Mouse (Mus musculus): ENCODE measurements around the gene Olfr1216. TPM values are rescaled to one million over a fixed set of nuclear protein-coding genes. Genes with fewer than 3 reads are reported as not detected.
"Not testable (repeated sequence)": the region's sequence is repeated elsewhere in the genome, so short reads cannot be mapped to it uniquely, and the experiment has no call there.

Olfr1216 gene
- polyA plus RNA-seq (2014; fragmentation: Nextera tagmentation; extraction: Ambion mirVana) = not detected in 2 replicates

DNA sequence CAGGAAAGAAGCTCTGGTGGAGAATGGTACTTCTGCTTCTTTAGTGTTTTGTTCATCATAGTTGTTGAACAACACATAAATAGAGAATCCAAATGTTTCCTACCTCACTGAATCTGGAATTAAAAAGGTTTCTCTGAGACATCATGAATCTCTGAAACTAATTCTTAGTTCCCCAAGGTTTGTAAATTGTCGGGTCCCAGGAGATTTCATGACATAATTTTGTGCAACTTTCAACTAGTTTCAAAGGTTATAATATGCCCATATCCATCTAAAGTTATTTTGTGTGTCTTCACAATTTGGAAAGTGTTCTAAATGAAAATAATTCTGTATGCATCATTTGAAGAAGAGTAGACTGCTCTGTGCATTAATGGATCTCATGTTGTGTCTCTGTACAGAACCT lies at the start of gene Olfr1216:
Gene Olfr1216 (minus strand): TSS at position 101 of the 400 bp plus-strand sequence.
- WGBS = 70% methylated on average over 1 of the region's 1 CpGs
- Histone ChIP-seq H3K4me3 (ENCODE audit: control insufficient read depth in 1 of 2, insufficient read depth in 1 of 2, low read depth in 1 of 2, low read length in 2 of 2) (no peak within 1 kb of the TSS), H3K27ac (replicated peaks in 1 of 2; ENCODE audit: control insufficient read depth in 1 of 2, insufficient read depth in 1 of 2, low read depth in 2 of 2, low read length in 2 of 2) (no peak within 1 kb of the TSS), H3K27me3 (ENCODE audit: control insufficient read depth, insufficient read depth, low read length) (no peaks in the 10 kb centered on the region), H3K4me2 (ENCODE audit: low read length) (no peak within 1 kb of the TSS), H3K36me3 (ENCODE audit: control insufficient read depth, insufficient read depth, low read length) (no peaks in the 10 kb centered on the region), H3K9ac (ENCODE audit: low read length) (no peak within 1 kb of the TSS), H3K9me3 (ENCODE audit: control insufficient read depth, low read length) (no peaks in the 10 kb centered on the region), H3K4me1 (ENCODE audit: control insufficient read depth in 2 of 2, insufficient read depth in 2 of 2, low read length in 2 of 2) (no peaks in the 10 kb centered on the region)
- ATAC-seq (ENCODE audit: insufficient number of reproducible peaks, insufficient read depth, low FRiP score, low read depth) = no peak

DNA sequence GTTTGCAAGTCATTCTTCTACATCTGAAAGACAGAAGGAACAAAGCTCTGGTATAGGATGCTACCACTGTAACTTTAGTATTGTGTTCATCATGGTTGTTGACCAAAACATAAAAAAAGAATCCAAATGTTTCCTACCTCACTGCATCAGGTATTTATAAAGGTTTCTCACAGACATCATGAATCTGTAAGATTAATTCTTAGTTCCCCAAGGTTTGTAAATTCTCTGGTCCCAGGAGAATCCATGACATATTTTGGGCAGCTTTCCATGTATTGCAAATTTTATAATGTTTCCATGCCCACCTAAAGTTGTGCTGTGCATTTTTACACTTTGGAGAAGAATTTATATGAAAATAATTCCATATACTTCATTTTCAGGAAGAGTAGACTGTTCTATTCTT lies 42.9 kb upstream of the Olfr1216 start, which contains the start of gene Olfr1218:
Gene Olfr1218 (minus strand): TSS at position 101 of the 400 bp plus-strand sequence.
- Histone ChIP-seq H3K9me3 (ENCODE audit: control insufficient read depth, low read length) (no peaks in the 10 kb centered on the region), H3K9ac (ENCODE audit: low read length) (no peak within 1 kb of the TSS), H3K4me3 (ENCODE audit: control insufficient read depth in 1 of 2, insufficient read depth in 1 of 2, low read depth in 1 of 2, low read length in 2 of 2) (no peak within 1 kb of the TSS), H3K4me2 (ENCODE audit: low read length) (no peak within 1 kb of the TSS), H3K27me3 (ENCODE audit: control insufficient read depth, insufficient read depth, low read length) (no peaks in the 10 kb centered on the region), H3K27ac (replicated peaks in 1 of 2; ENCODE audit: control insufficient read depth in 1 of 2, insufficient read depth in 1 of 2, low read depth in 2 of 2, low read length in 2 of 2) (no peak within 1 kb of the TSS), H3K36me3 (ENCODE audit: control insufficient read depth, insufficient read depth, low read length) (no peaks in the 10 kb centered on the region), H3K4me1 (ENCODE audit: control insufficient read depth in 2 of 2, insufficient read depth in 2 of 2, low read length in 2 of 2) (no peaks in the 10 kb centered on the region)
- ATAC-seq (ENCODE audit: insufficient number of reproducible peaks, insufficient read depth, low FRiP score, low read depth) = no peak

DNA sequence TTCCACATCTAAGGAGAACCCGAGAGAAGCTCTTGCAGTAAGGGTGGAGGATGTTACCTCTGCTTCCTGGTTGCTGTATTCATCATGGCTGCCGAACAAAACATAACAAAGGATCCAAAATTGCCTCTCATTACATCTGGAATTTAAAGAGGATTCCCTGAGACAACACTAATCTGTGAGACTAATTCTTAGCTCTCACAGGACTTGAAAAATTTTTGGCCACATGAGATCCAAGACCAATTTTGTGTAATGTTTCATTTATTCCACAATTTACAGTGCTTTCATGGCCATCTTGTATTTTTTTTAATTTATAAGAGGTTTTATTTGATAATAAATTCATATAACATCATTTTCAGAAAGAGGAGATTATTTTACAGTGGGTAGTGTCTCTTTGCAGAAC lies 13.8 kb upstream of the Olfr1216 start, which contains the start of gene Olfr1217:
Gene Olfr1217 (minus strand): TSS at position 101 of the 400 bp plus-strand sequence.
- ATAC-seq (ENCODE audit: insufficient number of reproducible peaks, insufficient read depth, low FRiP score, low read depth) = no peak
- Histone ChIP-seq H3K9me3 (ENCODE audit: control insufficient read depth, low read length) (no peaks in the 10 kb centered on the region), H3K27me3 (ENCODE audit: control insufficient read depth, insufficient read depth, low read length) (no peaks in the 10 kb centered on the region), H3K4me1 (ENCODE audit: control insufficient read depth in 2 of 2, insufficient read depth in 2 of 2, low read length in 2 of 2) (no peaks in the 10 kb centered on the region), H3K4me3 (ENCODE audit: control insufficient read depth in 1 of 2, insufficient read depth in 1 of 2, low read depth in 1 of 2, low read length in 2 of 2) (no peak within 1 kb of the TSS), H3K4me2 (ENCODE audit: low read length) (no peak within 1 kb of the TSS), H3K9ac (ENCODE audit: low read length) (no peak within 1 kb of the TSS), H3K36me3 (ENCODE audit: control insufficient read depth, insufficient read depth, low read length) (no peaks in the 10 kb centered on the region), H3K27ac (replicated peaks in 1 of 2; ENCODE audit: control insufficient read depth in 1 of 2, insufficient read depth in 1 of 2, low read depth in 2 of 2, low read length in 2 of 2) (no peak within 1 kb of the TSS)
- 62% methylated on average over 2 of the region's 2 CpGs for WGBS

DNA sequence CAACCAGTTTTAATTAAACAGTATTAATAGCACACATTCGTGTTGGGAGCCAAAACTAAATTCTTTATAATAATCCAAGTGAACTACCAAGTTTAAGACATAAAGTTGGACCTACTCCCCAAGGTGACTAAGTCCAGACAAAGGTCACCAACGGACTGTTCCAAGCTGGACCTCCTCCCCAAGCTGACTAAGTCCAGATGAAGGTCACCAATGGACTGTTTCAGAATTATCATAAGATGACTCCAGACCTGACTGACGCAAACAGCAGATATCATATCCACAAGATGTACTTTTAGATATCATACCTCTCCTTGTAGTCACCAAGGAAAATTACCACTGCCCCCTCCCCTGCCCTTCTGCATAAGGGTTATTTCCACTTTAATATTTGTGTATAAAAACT lies 3.3 kb upstream of the Olfr1216 start:
- not testable (repeated sequence) for H3K4me2 ChIP-seq (ENCODE audit: low read length); H3K9me3 ChIP-seq (ENCODE audit: control insufficient read depth, low read length); H3K4me1 ChIP-seq (ENCODE audit: control insufficient read depth in 2 of 2, insufficient read depth in 2 of 2, low read length in 2 of 2); ATAC-seq (ENCODE audit: insufficient number of reproducible peaks, insufficient read depth, low FRiP score, low read depth); H3K36me3 ChIP-seq (ENCODE audit: control insufficient read depth, insufficient read depth, low read length); H3K9ac ChIP-seq (ENCODE audit: low read length); H3K4me3 ChIP-seq (ENCODE audit: control insufficient read depth in 1 of 2, insufficient read depth in 1 of 2, low read depth in 1 of 2, low read length in 2 of 2); H3K27me3 ChIP-seq (ENCODE audit: control insufficient read depth, insufficient read depth, low read length); H3K27ac ChIP-seq (replicated peaks in 1 of 2; ENCODE audit: control insufficient read depth in 1 of 2, insufficient read depth in 1 of 2, low read depth in 2 of 2, low read length in 2 of 2)
- 60% methylated on average over 3 of the region's 3 CpGs for WGBS

DNA sequence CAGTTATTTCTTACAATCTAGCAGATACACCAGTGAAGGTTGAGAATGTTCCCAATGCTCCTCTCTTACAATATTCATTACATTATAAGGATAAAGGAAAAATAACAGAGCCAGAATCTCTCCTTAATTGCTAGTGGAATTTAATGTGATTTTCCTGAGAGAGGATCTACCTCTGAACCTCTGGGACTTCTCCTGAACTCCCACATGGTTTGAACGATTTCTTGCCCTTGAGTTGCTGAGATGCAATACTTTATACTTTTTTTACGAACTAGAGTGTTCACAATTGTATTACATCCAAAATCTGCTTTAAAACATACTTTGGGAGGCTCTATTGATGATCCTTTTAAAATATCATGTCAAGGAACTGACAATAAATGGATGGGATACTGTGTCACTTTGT lies 11.3 kb downstream of the Olfr1216 start, which contains the start of gene Olfr1215:
Gene Olfr1215 (minus strand): TSS at position 101 of the 400 bp plus-strand sequence.
- 53% methylated on average over 2 of the region's 2 CpGs for WGBS
- ATAC-seq (ENCODE audit: insufficient number of reproducible peaks, insufficient read depth, low FRiP score, low read depth) = no peak

DNA sequence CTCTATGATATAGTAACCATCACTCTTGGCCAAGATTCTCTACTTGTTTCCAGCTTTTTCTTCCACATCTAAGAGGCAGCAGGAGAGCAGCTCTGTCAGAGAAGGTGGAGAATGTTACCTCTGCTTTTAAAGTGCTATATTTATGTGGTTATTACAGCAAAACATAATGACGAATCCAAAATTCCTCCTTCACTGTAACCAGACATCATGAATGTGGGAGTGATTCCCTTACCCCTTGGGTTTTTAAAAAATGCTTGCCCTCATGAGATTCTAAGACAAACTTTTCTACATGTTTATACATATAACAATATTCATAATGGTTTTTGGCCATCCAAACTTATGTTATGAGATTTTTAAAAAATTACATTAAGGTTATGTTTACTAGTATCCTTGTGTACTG lies 25.6 kb downstream of the Olfr1216 start, which contains the start of gene Olfr1214:
Gene Olfr1214 (minus strand): TSS at position 101 of the 400 bp plus-strand sequence.
- H3K4me3 ChIP-seq (ENCODE audit: control insufficient read depth in 1 of 2, insufficient read depth in 1 of 2, low read depth in 1 of 2, low read length in 2 of 2) = no peak within 1 kb of the TSS
- no peak within 1 kb of the TSS for H3K4me2 ChIP-seq (ENCODE audit: low read length)
- H3K27ac ChIP-seq (replicated peaks in 1 of 2; ENCODE audit: control insufficient read depth in 1 of 2, insufficient read depth in 1 of 2, low read depth in 2 of 2, low read length in 2 of 2) = no peak within 1 kb of the TSS
- no peaks in the 10 kb centered on the region for H3K4me1 ChIP-seq (ENCODE audit: control insufficient read depth in 2 of 2, insufficient read depth in 2 of 2, low read length in 2 of 2)
- no peaks in the 10 kb centered on the region for H3K27me3 ChIP-seq (ENCODE audit: control insufficient read depth, insufficient read depth, low read length)
- no peaks in the 10 kb centered on the region for H3K36me3 ChIP-seq (ENCODE audit: control insufficient read depth, insufficient read depth, low read length)
- H3K9ac ChIP-seq (ENCODE audit: low read length) = no peak within 1 kb of the TSS
- WGBS = 77% methylated on average over 1 of the region's 1 CpGs
- ATAC-seq (ENCODE audit: insufficient number of reproducible peaks, insufficient read depth, low FRiP score, low read depth) = no peak
- no peaks in the 10 kb centered on the region for H3K9me3 ChIP-seq (ENCODE audit: control insufficient read depth, low read length)

More for the DNA sequence above, 11.3 kb downstream of the Olfr1216 start, which contains the start of gene Olfr1215:
- Histone ChIP-seq H3K9me3 (ENCODE audit: control insufficient read depth, low read length) (no peaks in the 10 kb centered on the region), H3K9ac (ENCODE audit: low read length) (no peak within 1 kb of the TSS), H3K27me3 (ENCODE audit: control insufficient read depth, insufficient read depth, low read length) (no peaks in the 10 kb centered on the region), H3K4me2 (ENCODE audit: low read length) (no peak within 1 kb of the TSS), H3K36me3 (ENCODE audit: control insufficient read depth, insufficient read depth, low read length) (no peaks in the 10 kb centered on the region), H3K27ac (replicated peaks in 1 of 2; ENCODE audit: control insufficient read depth in 1 of 2, insufficient read depth in 1 of 2, low read depth in 2 of 2, low read length in 2 of 2) (no peak within 1 kb of the TSS), H3K4me3 (ENCODE audit: control insufficient read depth in 1 of 2, insufficient read depth in 1 of 2, low read depth in 1 of 2, low read length in 2 of 2) (no peak within 1 kb of the TSS), H3K4me1 (ENCODE audit: control insufficient read depth in 2 of 2, insufficient read depth in 2 of 2, low read length in 2 of 2) (no peaks in the 10 kb centered on the region)

DNA sequence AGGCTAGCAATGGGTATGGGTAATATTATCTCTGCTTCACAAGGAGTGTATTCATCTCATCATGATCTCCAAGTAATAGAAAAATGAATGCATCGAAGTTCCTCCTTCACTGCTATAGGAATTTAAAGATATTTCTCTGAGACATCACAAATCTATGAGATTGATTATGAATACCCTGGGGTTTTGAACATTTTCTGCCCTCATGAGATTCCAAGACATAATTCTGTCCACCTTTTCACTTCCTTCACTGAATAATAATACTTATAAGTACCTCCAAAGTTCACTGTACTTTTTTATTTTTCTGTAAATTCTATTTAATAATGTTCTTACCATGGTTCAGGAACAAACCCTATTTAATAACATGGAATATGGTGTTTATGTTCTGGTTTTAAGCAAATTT lies 38.0 kb downstream of the Olfr1216 start, which contains the start of gene Gm13762:
Gene Gm13762 (minus strand): TSS at position 101 of the 400 bp plus-strand sequence.
- 52% methylated on average over 1 of the region's 1 CpGs for WGBS
- no peak within 1 kb of the TSS for H3K4me2 ChIP-seq (ENCODE audit: low read length)
- H3K36me3 ChIP-seq (ENCODE audit: control insufficient read depth, insufficient read depth, low read length) = no peaks in the 10 kb centered on the region

More for the DNA sequence above, 38.0 kb downstream of the Olfr1216 start, which contains the start of gene Gm13762:
- no peak within 1 kb of the TSS for H3K27ac ChIP-seq (replicated peaks in 1 of 2; ENCODE audit: control insufficient read depth in 1 of 2, insufficient read depth in 1 of 2, low read depth in 2 of 2, low read length in 2 of 2)
- no peak for ATAC-seq (ENCODE audit: insufficient number of reproducible peaks, insufficient read depth, low FRiP score, low read depth)
- H3K9me3 ChIP-seq (ENCODE audit: control insufficient read depth, low read length) = no peaks in the 10 kb centered on the region
- no peak within 1 kb of the TSS for H3K9ac ChIP-seq (ENCODE audit: low read length)
- H3K27me3 ChIP-seq (ENCODE audit: control insufficient read depth, insufficient read depth, low read length) = no peaks in the 10 kb centered on the region
- no peaks in the 10 kb centered on the region for H3K4me1 ChIP-seq (ENCODE audit: control insufficient read depth in 2 of 2, insufficient read depth in 2 of 2, low read length in 2 of 2)
- H3K4me3 ChIP-seq (ENCODE audit: control insufficient read depth in 1 of 2, insufficient read depth in 1 of 2, low read depth in 1 of 2, low read length in 2 of 2) = no peak within 1 kb of the TSS

Measured in heart, embryonic 14.5 days (tissue).